Mouse (Mus musculus): ENCODE results near the gene Gtf2a1.
"Not testable (repeated sequence)": the region's sequence is repeated elsewhere in the genome, so short reads cannot be mapped to it uniquely, and the experiment has no call there.

The Gtf2a1 gene

DNA sequence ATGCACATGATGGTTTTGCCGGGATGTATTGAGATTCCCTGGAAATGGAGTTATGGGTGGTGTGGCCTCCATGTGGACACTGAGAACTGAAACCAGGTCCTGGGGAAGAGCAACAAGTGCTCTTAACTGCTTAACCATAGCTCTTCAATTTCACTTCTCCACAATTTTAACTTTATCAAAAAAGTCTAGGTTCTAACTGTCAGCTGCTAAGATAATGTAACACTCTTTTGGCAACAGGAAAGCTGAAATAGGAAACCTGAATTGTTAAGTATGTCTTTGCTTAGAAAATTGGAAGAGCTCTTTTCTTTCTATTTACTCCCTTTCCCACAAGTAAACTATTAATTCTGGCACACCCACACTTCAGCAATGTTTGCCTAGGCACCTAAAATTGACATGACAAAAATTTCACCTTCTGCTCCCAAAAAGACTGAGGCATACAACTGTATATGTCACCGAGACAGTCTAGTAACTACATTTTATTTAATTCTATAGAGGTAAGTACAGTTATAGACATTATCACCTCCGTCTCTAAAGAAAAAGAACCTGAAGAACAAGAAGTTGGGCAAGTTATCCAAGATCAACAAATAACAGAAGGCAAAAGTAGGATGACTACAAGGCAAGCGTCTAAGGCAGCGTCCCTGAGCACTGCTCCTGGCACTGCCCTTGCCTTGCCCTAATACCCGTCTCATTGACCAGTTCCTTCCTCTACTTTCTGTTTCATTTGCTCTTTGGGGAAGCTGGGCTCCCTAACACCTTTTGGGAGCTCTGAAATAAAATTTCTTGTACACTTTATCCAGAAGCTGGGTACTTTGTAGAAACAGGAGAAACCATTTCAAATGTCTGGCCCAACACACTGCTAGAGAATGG, 8.8 kb downstream of the Gtf2a1 start:
- DNase-seq (ENCODE audit: low read depth in 2 of 2, low spot score in 2 of 2): no peak

DNA sequence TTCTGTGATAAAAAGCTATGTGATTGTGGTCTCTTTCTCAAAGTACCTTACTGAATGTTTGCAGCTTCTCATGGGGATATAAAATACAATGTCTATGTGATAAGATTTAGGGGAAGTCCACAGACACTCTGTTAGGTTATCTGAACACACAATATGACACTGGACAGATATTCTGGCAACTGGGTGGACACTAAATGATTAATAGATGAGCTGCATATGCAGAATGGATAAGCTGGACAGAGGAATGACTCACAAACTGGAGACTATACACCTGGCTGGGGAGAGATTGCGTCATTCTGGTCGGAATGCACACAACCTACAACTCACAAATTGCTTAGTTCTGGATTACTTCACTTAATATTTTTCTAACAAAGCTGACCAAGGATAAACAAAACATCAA, 10.6 kb downstream of the Gtf2a1 start:
- DNase-seq (ENCODE audit: low read depth in 2 of 2, low spot score in 2 of 2): no peak

DNA sequence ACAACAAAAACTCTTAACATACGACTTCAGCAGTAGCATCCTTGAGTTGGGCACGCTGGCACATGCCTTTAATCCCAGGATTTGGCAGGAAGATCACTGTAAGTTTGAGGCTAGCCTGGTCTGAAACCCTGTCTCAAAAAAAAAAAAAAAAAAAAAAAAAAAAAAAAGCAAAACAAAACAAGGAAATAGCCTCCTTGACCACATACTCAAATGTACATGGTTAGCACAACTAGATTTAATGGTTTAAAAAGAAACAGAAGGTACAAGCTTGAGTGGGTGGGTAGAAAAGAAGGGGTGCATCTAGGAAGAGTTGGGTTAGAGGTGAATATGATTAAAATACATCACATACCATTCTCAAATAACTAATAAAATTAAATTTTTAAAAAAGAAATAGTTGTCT, 18.6 kb downstream of the Gtf2a1 start:
- no peak for DNase-seq (ENCODE audit: low read depth in 2 of 2, low spot score in 2 of 2)

DNA sequence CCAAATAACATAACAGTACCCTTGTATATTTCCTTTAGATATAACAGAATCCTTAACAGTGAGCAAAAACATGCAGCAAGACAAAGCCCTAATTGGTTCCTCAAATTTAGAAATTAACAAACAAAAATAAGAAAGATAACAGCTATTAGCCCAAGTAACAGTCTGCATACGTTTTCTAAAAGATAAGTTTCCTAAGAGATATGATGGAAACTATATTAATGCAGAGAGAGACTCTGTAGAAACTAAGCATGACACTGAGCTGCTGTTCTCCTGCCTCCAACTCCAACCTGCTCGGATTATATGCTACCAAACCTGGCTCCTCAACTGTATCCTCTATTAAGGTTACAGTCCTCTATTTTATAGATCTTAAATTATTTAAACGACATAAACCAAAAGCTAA, 21.0 kb downstream of the Gtf2a1 start:
- no peak for DNase-seq (ENCODE audit: low read depth in 2 of 2, low spot score in 2 of 2)

DNA sequence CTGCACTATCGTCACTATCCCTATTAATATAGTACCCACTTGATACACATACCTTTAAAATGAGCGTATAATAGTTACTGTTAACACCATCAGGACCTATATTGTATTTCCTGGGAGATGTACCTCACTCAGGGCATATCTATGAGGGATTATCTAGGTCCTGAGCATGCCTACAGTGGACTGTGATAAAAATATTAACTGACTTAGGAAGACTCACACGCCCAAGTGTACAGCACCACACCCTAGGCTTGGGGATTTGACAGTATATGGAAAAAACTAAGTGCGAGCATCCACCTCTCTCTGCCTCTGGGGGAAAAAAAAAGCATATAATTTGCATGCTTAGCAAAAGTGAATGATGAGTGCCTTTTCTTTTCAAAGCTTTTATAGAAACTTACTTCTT, 23.1 kb downstream of the Gtf2a1 start:
- no peak for DNase-seq (ENCODE audit: low read depth in 2 of 2, low spot score in 2 of 2)

DNA sequence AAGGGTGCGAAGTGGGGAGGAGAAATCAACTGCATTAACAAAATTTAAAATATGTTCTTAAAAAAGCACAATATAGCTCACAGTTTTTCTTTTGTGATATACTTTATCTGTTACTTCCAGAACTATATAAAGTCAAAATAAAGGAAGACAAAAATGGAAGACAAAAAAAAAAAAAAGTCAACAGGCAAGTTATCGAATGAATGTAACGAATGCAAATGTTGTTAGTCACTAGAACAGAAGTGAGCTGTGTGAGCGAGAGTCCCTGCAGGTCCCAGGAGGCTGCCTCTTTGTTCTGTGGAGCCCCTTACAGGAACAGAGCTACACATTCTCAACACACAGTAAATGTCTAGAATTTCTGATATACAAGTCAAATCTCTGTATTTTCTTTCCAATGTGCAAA, 32.1 kb downstream of the Gtf2a1 start:
- DNase-seq (ENCODE audit: low read depth in 2 of 2, low spot score in 2 of 2): not testable (repeated sequence)

DNA sequence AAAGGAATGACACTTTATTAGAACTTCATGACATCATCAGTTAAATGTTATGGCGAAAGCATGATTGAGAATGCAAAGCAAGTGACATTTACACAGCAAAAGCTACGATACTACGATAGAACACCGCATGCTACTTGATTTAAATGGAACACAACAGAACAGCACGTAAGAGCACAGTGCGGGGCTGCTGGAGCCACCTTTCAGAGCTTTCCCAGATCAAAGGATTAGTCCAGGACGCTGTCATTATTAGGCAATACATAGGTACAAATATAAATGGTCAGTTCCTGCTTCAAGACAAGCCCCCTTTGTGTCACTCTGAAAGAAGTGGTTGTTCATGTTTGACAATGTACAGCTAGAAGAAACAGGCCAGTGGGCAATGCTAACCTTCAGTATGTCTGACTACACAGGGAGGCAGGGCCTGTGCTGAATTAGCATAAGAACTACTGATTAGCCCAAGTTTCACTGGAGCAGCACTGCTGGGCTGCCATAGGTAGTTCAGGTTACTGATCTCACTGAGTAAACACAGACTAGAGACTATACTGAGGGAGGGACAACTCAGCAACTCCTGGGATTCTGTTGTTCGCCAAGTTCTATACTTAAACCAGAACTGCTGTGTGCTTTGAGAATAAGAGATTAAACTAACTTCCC, 32.8 kb downstream of the Gtf2a1 start:
- not testable (repeated sequence) for DNase-seq (ENCODE audit: low read depth in 2 of 2, low spot score in 2 of 2)

DNA sequence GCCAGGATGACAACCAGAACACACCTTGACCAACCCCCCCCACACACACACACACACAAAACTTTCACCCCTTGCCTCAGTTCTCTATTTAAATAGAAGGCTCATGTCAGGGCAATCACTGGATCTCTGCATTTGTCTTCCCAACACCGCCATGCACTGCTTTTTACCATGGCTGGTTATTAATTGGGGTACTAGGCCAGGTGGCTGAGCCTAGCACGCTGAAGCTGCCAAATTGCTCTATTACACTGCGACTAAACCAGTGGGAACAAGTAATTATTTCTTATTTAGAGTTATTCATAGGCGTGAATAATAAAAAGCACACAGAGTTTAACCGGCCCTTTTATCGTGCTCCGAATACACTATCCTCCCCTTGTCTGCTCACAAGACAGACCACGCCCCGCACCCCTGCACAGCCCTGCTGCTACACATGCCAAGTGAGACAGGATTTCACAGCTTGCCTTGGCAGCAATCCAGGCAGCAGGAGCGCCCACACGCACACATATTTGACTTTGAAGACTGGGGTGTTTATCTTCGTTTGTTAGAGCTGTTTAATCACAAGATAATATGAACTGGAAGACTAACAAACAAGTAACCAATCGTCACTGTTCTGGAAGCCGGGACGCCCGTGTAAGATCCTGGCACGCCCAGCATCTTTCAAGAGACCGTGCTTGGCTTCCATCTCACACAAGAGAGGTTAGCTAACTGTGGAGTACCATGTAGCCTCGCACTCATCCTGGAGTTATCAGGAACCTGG, 38.3 kb downstream of the Gtf2a1 start:
- no peak for DNase-seq (ENCODE audit: low read depth in 2 of 2, low spot score in 2 of 2)

DNA sequence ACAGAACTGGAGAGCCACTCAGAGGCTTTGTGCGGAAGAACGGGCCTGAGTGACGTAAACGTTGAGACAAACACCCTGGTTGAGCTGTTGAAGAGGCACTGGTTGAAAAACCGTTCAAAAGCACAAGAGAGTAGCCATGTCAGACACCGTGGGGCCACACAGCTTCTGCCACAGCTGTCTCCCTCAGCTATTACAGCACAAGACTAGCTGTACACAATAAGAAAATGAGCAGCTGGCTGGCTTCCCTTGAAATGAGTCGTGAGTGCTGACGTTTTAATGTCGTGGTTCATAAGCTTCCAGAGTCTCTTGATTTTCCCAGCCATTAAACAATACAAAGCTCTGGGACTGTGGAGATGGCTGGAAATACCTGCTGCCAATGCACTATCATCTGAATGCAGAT, 40.8 kb downstream of the Gtf2a1 start:
- DNase-seq (ENCODE audit: low read depth in 2 of 2, low spot score in 2 of 2): no peak

DNA sequence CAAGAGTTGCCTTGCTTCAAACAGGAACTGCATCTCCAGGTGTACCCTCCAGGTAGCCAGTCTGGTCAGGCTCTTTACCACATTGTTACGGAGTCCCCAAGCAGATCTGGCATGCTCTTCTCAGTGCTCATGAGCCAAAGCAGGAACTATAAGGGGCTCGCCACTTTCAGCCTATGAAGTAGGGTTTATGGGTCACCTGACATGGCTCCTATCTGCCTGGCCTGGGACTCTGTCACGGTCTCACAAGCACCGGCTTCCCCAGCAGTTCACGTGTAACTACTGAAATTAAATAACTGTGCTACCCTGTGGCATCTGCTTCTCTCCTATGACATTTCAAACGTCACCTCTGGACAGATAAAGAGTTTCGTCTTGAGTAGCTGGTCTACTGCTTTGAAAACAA, 50.1 kb downstream of the Gtf2a1 start:
- no peak for DNase-seq (ENCODE audit: low read depth in 2 of 2, low spot score in 2 of 2)

DNA sequence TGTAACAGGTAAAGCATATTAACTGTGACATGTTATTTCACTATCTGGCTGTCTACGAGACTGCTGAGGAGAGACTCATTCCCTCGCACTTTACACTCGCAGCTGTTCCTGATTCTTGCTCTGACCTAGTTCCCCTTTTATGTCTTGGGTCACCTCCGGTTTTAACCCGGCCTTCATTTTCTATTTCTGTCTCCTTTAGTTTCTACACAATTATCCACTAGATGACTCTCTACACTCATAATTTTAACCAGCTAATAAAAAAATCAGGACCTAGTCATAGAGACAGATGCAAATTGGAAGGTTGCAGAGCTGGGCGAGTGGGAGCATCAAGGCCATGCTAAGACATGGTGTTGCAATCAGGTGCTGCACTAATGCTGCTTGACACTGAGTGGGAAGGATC, 55.8 kb downstream of the Gtf2a1 start:
- no peak for DNase-seq (ENCODE audit: low read depth in 2 of 2, low spot score in 2 of 2)

DNA sequence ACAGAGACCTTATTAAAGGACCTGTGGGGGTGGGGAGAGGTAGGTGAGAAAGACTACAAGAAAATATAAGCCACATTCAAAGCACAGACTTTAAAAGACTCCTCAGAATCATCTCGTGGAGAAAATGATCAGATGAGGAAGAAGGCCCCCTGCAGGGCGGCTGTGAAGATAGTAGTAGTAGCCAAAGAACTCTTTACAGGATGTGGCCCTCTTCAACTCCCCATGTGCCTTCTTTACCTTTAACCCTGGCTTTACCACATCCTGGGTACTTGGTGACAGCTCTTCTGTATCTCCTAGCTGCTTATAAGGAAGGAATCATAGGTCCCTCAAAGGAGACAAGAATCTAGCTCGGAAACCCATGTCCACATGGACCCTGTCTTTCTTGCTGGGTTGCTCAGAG, 66.7 kb downstream of the Gtf2a1 start:
- DNase-seq (ENCODE audit: low read depth in 2 of 2, low spot score in 2 of 2): peak; percentile 13 to 35

DNA sequence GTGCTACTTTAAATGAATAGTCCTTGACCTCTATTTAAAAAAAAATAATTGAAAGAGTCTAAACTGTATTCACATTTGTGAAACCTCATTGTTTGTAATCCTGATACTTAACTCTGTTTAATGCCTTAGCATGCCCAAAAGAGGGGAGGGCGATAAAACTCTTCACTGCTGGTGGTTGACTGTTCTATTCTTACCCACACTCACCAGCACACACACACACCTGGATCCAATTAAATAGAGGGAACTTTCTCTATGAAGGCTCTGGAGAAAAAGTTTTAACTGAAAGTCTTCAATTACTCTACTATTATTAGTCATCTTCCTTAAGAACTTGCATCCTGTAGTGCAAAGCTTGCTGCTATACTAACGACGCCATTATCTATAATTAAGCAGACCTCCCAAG, 72.5 kb downstream of the Gtf2a1 start:
- DNase-seq (ENCODE audit: low read depth in 2 of 2, low spot score in 2 of 2): no peak

DNA sequence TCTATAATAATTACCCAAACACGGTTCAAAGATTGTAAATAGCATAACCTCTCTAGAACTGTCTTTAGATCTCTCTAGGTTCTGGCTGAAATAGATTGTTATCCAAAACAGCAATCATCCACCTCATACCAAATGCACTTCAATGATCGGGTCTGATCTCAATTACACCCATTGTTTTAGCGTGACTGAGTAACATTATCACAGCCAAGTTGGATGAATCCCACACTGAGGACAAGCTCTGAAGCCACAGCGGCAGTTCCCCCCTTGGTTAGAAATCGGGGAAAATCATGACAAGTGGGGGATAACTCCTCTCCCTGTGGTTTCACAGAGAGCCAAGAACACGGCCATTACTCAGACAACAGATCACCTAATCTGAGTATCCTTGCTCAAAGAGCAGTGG, 76.3 kb downstream of the Gtf2a1 start:
- no peak for DNase-seq (ENCODE audit: low read depth in 2 of 2, low spot score in 2 of 2)

DNA sequence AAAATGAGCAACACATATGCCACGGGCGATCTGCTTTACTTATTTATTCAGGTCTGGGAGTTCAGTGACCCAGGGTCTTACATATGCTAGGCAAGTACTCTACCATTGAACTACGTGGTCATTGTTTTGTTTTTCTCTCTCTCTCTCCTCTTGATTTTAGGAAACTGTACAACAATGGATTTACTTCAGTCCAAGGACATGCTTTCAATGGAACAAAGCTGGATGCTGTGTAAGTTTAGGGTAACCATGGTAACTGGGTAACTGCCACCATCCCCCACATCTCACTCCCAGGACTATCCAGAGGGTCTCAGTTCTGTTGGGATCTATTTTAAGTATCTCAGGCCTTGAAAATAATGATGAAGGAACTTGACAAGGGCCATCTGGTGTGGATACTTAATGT, 78.5 kb downstream of the Gtf2a1 start:
- no peak for DNase-seq (ENCODE audit: low read depth in 2 of 2, low spot score in 2 of 2)

Data from CD8-positive naive resting alpha-beta T cell, adult 2 months (primary cell).